In genomic region chr7:118448134-118448967, GRCm38 (mm10) we compare ENCODE assay signal across 8 mouse cellular contexts. TPM values are rescaled to one million over a fixed set of nuclear protein-coding genes. Genes with fewer than 3 reads are reported as not detected.
A peak's percentile ranks its signal among the peaks of the same experiment; 100 is the strongest.
DNase-seq lines count a peak whose midpoint lies in the region; ATAC-seq lines count a peak whose summit lies in the region.

Syt17 (minus strand) TSS chr7:118448222.

- peaks cover 29% of the 10 kb centered on the region for H3K4me1 ChIP-seq in hindbrain, embryonic 10.5 days (replicated peaks)

- under 1% methylated on average over 58 of the region's 58 CpGs for WGBS in hindbrain, embryonic 10.5 days

- DNase-seq in ZHBTc4 (ENCODE audit: low read depth, low spot score) = peak; percentile 70
- peak; percentile 30 for DNase-seq in cerebellum, adult 8-10 months
- peak; percentile 87 for DNase-seq in hindbrain, embryonic 10.5 days (ENCODE audit: low spot score)
- DNase-seq in layer of hippocampus, postnatal 10 days (ENCODE audit: low spot score in 2 of 2) = peak; percentile 70 to 83
- peak; percentile 82 for DNase-seq in lung, postnatal 10 days
- peak; percentile 39 for DNase-seq in retina, postnatal 7 days (ENCODE audit: low read depth, low spot score)
- DNase-seq in natural killer cell, adult 2 months (ENCODE audit: low spot score in 2 of 2) = no peak

- 0 out of 2 replicates have a peak, but pooled peaks have one; percentile 62 for ATAC-seq in frontal cortex, adult (ENCODE audit: low TSS enrichment)

- no peaks in the 10 kb centered on the region for H3K36me3 ChIP-seq in hindbrain, embryonic 10.5 days

- peaks cover 53% of the 10 kb centered on the region for H3K27me3 ChIP-seq in hindbrain, embryonic 10.5 days (ENCODE audit: insufficient read depth, poor library complexity, severe bottlenecking)

- H3K27ac ChIP-seq in hindbrain, embryonic 10.5 days = peak within 1 kb of the TSS; percentile 79

- H3K4me3 ChIP-seq in hindbrain, embryonic 10.5 days = peak within 1 kb of the TSS; percentile 64

- no peaks in the 10 kb centered on the region for H3K9me3 ChIP-seq in hindbrain, embryonic 10.5 days

RNA-seq across cellular contexts. Expression of gene Syt17, which starts in this region (rescaled TPM):
- polyA plus RNA-seq in hindbrain, embryonic 10.5 days (2016; fragmentation: Nextera tagmentation; extraction: Ambion mirVana) = 2.2 and 3.0 TPM in 2 replicates
- total RNA-seq in layer of hippocampus, postnatal 10 days (2021) = 10 to 100 TPM; 45.9 to 49.3 TPM

Comparison
In these comparisons a context has a peak if more than half of its experiments do, and no peak if none do; other contexts are left out.
1. DNase-seq: peak in ZHBTc4 (single experiment), cerebellum, adult 8-10 months (single experiment), hindbrain, embryonic 10.5 days (single experiment), layer of hippocampus, postnatal 10 days (2 of 2), lung, postnatal 10 days (single experiment) and retina, postnatal 7 days (single experiment); none in natural killer cell, adult 2 months (0 of 2).